In the genomic region with DNA sequence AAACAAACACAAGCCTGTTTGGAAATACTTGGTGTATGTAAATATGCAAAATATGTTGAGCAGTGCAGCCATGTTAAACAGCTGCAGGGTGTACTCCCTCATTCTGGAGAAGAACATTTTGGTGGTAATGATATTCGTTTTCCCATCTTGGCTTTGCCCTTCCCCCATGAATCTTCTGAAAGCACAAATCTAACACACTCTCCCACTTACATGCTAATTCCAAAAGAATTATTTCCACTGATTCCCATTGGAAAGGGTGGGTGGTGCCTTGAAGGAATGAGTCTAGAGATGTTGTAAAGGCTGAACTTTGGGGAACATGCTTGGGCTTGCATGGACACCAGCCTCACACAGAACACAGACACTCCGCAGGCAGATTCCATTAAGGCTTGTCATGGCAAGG, we compare ENCODE assay signal across 22 mouse cellular contexts. TPM values are rescaled to one million over a fixed set of nuclear protein-coding genes. Genes with fewer than 3 reads are reported as not detected.
DNase-seq lines count a peak whose midpoint lies in the region; ATAC-seq and TF ChIP-seq lines count a peak whose summit lies in the region.
"Had no signal": no experiment of that assay in that cellular context is flagged by ENCODE, and none has a peak within 500 bp of the region (broad histone marks: within the 10 kb centered on the region; RNA-seq: fewer than 3 reads in every experiment).

No protein-coding gene starts in this region.

- H3K36me3 ChIP-seq in embryonic facial prominence, embryonic 13.5 days, result no peaks in the 10 kb centered on the region
- H3K36me3 ChIP-seq in limb, embryonic 14.5 days (ENCODE audit: control insufficient read depth, insufficient read depth, low read length), result no peaks in the 10 kb centered on the region
- H3K36me3 ChIP-seq: heart, embryonic 12.5 days; midbrain, embryonic 15.5 days; neural tube, embryonic 13.5 days had no signal

- H3K4me1 ChIP-seq in embryonic facial prominence, embryonic 13.5 days, result peaks cover 19% of the 10 kb centered on the region
- no peaks in the 10 kb centered on the region for H3K4me1 ChIP-seq in limb, embryonic 14.5 days (ENCODE audit: control insufficient read depth, insufficient read depth, low read length)
- H3K4me1 ChIP-seq: heart, embryonic 12.5 days; midbrain, embryonic 15.5 days; neural tube, embryonic 13.5 days had no signal

- H3K27me3 ChIP-seq in embryonic facial prominence, embryonic 13.5 days, result no peaks in the 10 kb centered on the region
- no peaks in the 10 kb centered on the region for H3K27me3 ChIP-seq in limb, embryonic 14.5 days (ENCODE audit: control insufficient read depth, insufficient read depth, low read length)
- H3K27me3 ChIP-seq: heart, embryonic 12.5 days; midbrain, embryonic 15.5 days; neural tube, embryonic 13.5 days had no signal

- ATAC-seq in embryonic facial prominence, embryonic 13.5 days (ENCODE audit: insufficient number of reproducible peaks, insufficient read depth, low FRiP score, low TSS enrichment, low read depth), result 0 out of 2 replicates have a peak, but pooled peaks have one; percentile 64
- ATAC-seq in limb, embryonic 14.5 days (ENCODE audit: low FRiP score, low read depth), result no peak; the same call in 1 of the 2 replicates
- ATAC-seq: midbrain, embryonic 15.5 days had no signal

- WGBS in embryonic facial prominence, embryonic 13.5 days, result 50% methylated on average over 2 of the region's 2 CpGs
- WGBS in limb, embryonic 14.5 days, result 78% methylated on average over 2 of the region's 2 CpGs

- no peak overlapping the region for H3K4me2 ChIP-seq in embryonic facial prominence, embryonic 13.5 days
- H3K4me2 ChIP-seq in limb, embryonic 14.5 days (replicated peaks; ENCODE audit: low read depth, low read length, severe bottlenecking), result no peak overlapping the region
- H3K4me2 ChIP-seq: heart, embryonic 12.5 days; liver, embryonic 11.5 days; midbrain, embryonic 15.5 days; neural tube, embryonic 13.5 days had no signal

- peak overlapping the region; percentile 7; the same call in 1 of the 2 replicates for H3K27ac ChIP-seq in embryonic facial prominence, embryonic 13.5 days
- no peak overlapping the region for H3K27ac ChIP-seq in limb, embryonic 14.5 days (replicated peaks; ENCODE audit: low read depth, low read length)
- H3K27ac ChIP-seq: midbrain, embryonic 15.5 days; neural tube, embryonic 13.5 days had no signal

- no peak overlapping the region for H3K4me3 ChIP-seq in embryonic facial prominence, embryonic 13.5 days
- H3K4me3 ChIP-seq in limb, embryonic 14.5 days (replicated peaks; ENCODE audit: low read length), result no peak overlapping the region
- H3K4me3 ChIP-seq: heart, embryonic 12.5 days; midbrain, embryonic 15.5 days; myocyte; neural tube, embryonic 13.5 days had no signal

- DNase-seq in layer of hippocampus, adult 9-11 months, result peak; percentile 3
- no peak for DNase-seq in layer of hippocampus, adult 18-20 months (ENCODE audit: low spot score in 2 of 2)
- DNase-seq in lung, postnatal 4 days, result peak; percentile 4 to 21
- no peak for DNase-seq in lung, postnatal 14 days
- peak; percentile 14 for DNase-seq in limb, embryonic 14.5 days (ENCODE audit: low spot score)
- no peak for DNase-seq in gastrocnemius, postnatal 4 days (ENCODE audit: low spot score in 2 of 2)
- DNase-seq in heart, postnatal 10 days, result no peak
- DNase-seq: adrenal gland, postnatal 14 days; cerebellum, adult 9-10 months; heart, adult 18-20 months; heart, postnatal 14 days; kidney, adult 11 months; left cerebral cortex, postnatal 4 days; retina, postnatal 1 day; right cerebral cortex, postnatal 25 days had no signal

- TF ChIP-seq POLR2A in limb, embryonic 14.5 days (IDR thresholded peaks at IDR 0.05; ENCODE audit: borderline replicate concordance, extremely low read depth, insufficient read depth, insufficient read length), result no peak

- no peak overlapping the region for H3K9ac ChIP-seq in embryonic facial prominence, embryonic 13.5 days
- no peak overlapping the region for H3K9ac ChIP-seq in limb, embryonic 14.5 days (ENCODE audit: low read depth, low read length, severe bottlenecking)
- H3K9ac ChIP-seq: heart, embryonic 12.5 days; midbrain, embryonic 15.5 days; neural tube, embryonic 13.5 days had no signal

- H3K9me3 ChIP-seq in embryonic facial prominence, embryonic 13.5 days, result no peaks in the 10 kb centered on the region
- H3K9me3 ChIP-seq in limb, embryonic 14.5 days (ENCODE audit: control insufficient read depth, low read length), result no peaks in the 10 kb centered on the region
- H3K9me3 ChIP-seq: heart, embryonic 12.5 days; midbrain, embryonic 15.5 days; neural tube, embryonic 13.5 days had no signal

- intact Hi-C loops in heart, postnatal 10 days (cut with DNase I), result no loop called here

RNA-seq across cellular contexts. Expression of a gene that starts 53.9 kb away (rescaled TPM):
- total RNA-seq in layer of hippocampus, adult 18-20 months (2021), result 1 to 10 TPM; 6.1 to 7.5 TPM
- 51.0 and 52.1 TPM in 2 replicates for polyA plus RNA-seq in embryonic facial prominence, embryonic 13.5 days (2015; fragmentation: Nextera tagmentation; extraction: Ambion mirVana)
- 16.6 and 22.7 TPM in 2 replicates for polyA plus RNA-seq in limb, embryonic 14.5 days (2012; rRNA removed)
- 26.5 and 26.9 TPM in 2 replicates for polyA plus RNA-seq in limb, embryonic 14.5 days (2014; fragmentation: Nextera tagmentation; extraction: Ambion mirVana)
- 10 to 100 TPM; 29.4 to 31.1 TPM for total RNA-seq in gastrocnemius, postnatal 4 days (2021)
- 1 to 10 TPM; 4.1 to 5.5 TPM for total RNA-seq in heart, postnatal 10 days (2021)
- total RNA-seq: MEL had no signal

Comparison
In these comparisons a context has a peak if more than half of its experiments do, and no peak if none do; other contexts are left out.
1. DNase-seq: peak in layer of hippocampus, adult 9-11 months (single experiment), lung, postnatal 4 days (2 of 2) and limb, embryonic 14.5 days (single experiment); none in layer of hippocampus, adult 18-20 months (0 of 2), lung, postnatal 14 days (single experiment), gastrocnemius, postnatal 4 days (0 of 2) and heart, postnatal 10 days (0 of 2).